ENCODE assay signal across 8 mouse cellular contexts in the genomic region with DNA sequence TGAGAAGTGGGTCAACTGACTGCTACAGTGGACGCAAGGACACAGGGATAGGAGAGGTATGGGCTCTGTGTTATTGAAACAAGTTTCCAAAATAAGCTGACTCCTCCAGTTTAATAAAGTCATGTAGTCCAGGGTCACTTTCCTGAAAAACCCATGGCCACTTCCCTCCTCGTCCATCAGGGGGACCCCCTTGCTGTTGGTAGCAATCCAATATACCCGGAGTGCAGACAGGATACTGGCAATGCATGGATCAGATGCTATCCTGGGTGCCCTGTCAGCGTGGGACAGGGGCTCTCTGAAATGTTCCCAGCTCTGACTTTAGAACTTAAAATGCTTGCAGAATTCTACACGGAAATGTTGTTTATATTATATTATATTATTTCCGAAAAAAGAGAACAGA. TPM values are rescaled to one million over a fixed set of nuclear protein-coding genes. Genes with fewer than 3 reads are reported as not detected.
DNase-seq lines count a peak whose midpoint lies in the region; ATAC-seq and TF ChIP-seq lines count a peak whose summit lies in the region.
"Had no signal": no experiment of that assay in that cellular context is flagged by ENCODE, and none has a peak within 500 bp of the region (broad histone marks: within the 10 kb centered on the region; RNA-seq: fewer than 3 reads in every experiment).

No protein-coding gene starts in this region.

- no peaks in the 10 kb centered on the region for H3K27me3 ChIP-seq in intestine, postnatal 0 days (replicated peaks; ENCODE audit: control insufficient read depth, insufficient read depth, low read length)
- H3K27me3 ChIP-seq in intestine, embryonic 16.5 days (replicated peaks; ENCODE audit: control insufficient read depth, insufficient read depth, low read length): no peaks in the 10 kb centered on the region
- no peaks in the 10 kb centered on the region for H3K27me3 ChIP-seq in midbrain, postnatal 0 days (ENCODE audit: insufficient read depth, low read length)
- H3K27me3 ChIP-seq in midbrain, embryonic 13.5 days: no peaks in the 10 kb centered on the region

- no peak overlapping the region for H3K27ac ChIP-seq in intestine, postnatal 0 days (ENCODE audit: low read depth, low read length)
- H3K27ac ChIP-seq in intestine, embryonic 16.5 days (ENCODE audit: low read length): no peak overlapping the region
- H3K27ac ChIP-seq in midbrain, postnatal 0 days (ENCODE audit: low read depth, low read length): no peak overlapping the region
- H3K27ac ChIP-seq in midbrain, embryonic 13.5 days: no peak overlapping the region
- H3K27ac ChIP-seq in cortical plate, adult 2 months (ENCODE audit: insufficient read depth, low read length): no peak overlapping the region

- TF ChIP-seq POLR2A in cortical plate, adult 2 months (IDR thresholded peaks at IDR 0.05; ENCODE audit: extremely low read depth, insufficient read depth, low read length): no peak

- H3K4me3 ChIP-seq in intestine, postnatal 0 days (ENCODE audit: low read depth, low read length): no peak overlapping the region
- no peak overlapping the region for H3K4me3 ChIP-seq in intestine, embryonic 16.5 days (ENCODE audit: low read length)
- H3K4me3 ChIP-seq in midbrain, postnatal 0 days (ENCODE audit: low read depth, low read length): no peak overlapping the region
- H3K4me3 ChIP-seq in midbrain, embryonic 13.5 days (replicated peaks): no peak overlapping the region
- no peak overlapping the region for H3K4me3 ChIP-seq in cortical plate, adult 2 months (ENCODE audit: insufficient read depth, low read length)

- H3K4me2 ChIP-seq in intestine, postnatal 0 days (replicated peaks; ENCODE audit: low read depth): no peak overlapping the region
- no peak overlapping the region for H3K4me2 ChIP-seq in intestine, embryonic 16.5 days (ENCODE audit: low read depth, low read length)
- H3K4me2 ChIP-seq in midbrain, postnatal 0 days (ENCODE audit: low read depth, low read length, poor library complexity, severe bottlenecking): no peak overlapping the region
- no peak overlapping the region for H3K4me2 ChIP-seq in midbrain, embryonic 13.5 days (replicated peaks)

- no peaks in the 10 kb centered on the region for H3K9me3 ChIP-seq in intestine, postnatal 0 days (ENCODE audit: control insufficient read depth)
- no peaks in the 10 kb centered on the region for H3K9me3 ChIP-seq in intestine, embryonic 16.5 days (ENCODE audit: control insufficient read depth, low read length)
- no peaks in the 10 kb centered on the region for H3K9me3 ChIP-seq in midbrain, postnatal 0 days (ENCODE audit: low read length)
- no peaks in the 10 kb centered on the region for H3K9me3 ChIP-seq in midbrain, embryonic 13.5 days

- no peak overlapping the region for H3K9ac ChIP-seq in intestine, postnatal 0 days (ENCODE audit: low read depth, low read length)
- H3K9ac ChIP-seq in intestine, embryonic 16.5 days (ENCODE audit: low read depth, low read length): no peak overlapping the region
- H3K9ac ChIP-seq in midbrain, postnatal 0 days (replicated peaks; ENCODE audit: low read length, poor library complexity, severe bottlenecking): no peak overlapping the region
- no peak overlapping the region for H3K9ac ChIP-seq in midbrain, embryonic 13.5 days (replicated peaks)

- DNase-seq in midbrain, postnatal 0 days (ENCODE audit: low spot score): peak; percentile 23
- DNase-seq in retina, postnatal 1 day: peak; percentile 50
- no peak for DNase-seq in thymus, adult 18-20 months
- DNase-seq: cerebellum, adult 9-11 months had no signal

- peaks cover 6% of the 10 kb centered on the region; the same call in 1 of the 2 replicates for H3K36me3 ChIP-seq in intestine, postnatal 0 days (ENCODE audit: control insufficient read depth, insufficient read depth)
- H3K36me3 ChIP-seq in intestine, embryonic 16.5 days (ENCODE audit: control insufficient read depth, insufficient read depth, low read length): no peaks in the 10 kb centered on the region
- H3K36me3 ChIP-seq in midbrain, postnatal 0 days (ENCODE audit: insufficient read depth, low read length): peaks cover 5% of the 10 kb centered on the region; the same call in 1 of the 2 replicates
- H3K36me3 ChIP-seq in midbrain, embryonic 13.5 days: peaks cover 12% of the 10 kb centered on the region; the same call in 1 of the 2 replicates

- peak; percentile 65 for TF ChIP-seq CTCF in intestine, postnatal 0 days (IDR thresholded peaks at IDR 0.05; ENCODE audit: low read depth)
- TF ChIP-seq CTCF in midbrain, postnatal 0 days (IDR thresholded peaks at IDR 0.05): peak; percentile 67
- TF ChIP-seq CTCF in cortical plate, adult 2 months (IDR thresholded peaks at IDR 0.05; ENCODE audit: extremely low read depth, insufficient read depth, low read length): peak; percentile 39; the same call in 1 of the 2 replicates

- no peak for ATAC-seq in intestine, postnatal 0 days
- ATAC-seq in intestine, embryonic 16.5 days: no peak
- no peak for ATAC-seq in midbrain, postnatal 0 days (ENCODE audit: low FRiP score)
- ATAC-seq in midbrain, embryonic 13.5 days: no peak

- 49% methylated on average over 6 of the region's 6 CpGs for WGBS in intestine, postnatal 0 days
- 43% methylated on average over 6 of the region's 6 CpGs for WGBS in intestine, embryonic 16.5 days
- whole genome bisulfite sequencing in midbrain, postnatal 0 days: 41% methylated on average over 6 of the region's 6 CpGs
- WGBS in midbrain, embryonic 13.5 days: 45% methylated on average over 6 of the region's 6 CpGs

- no peaks in the 10 kb centered on the region for H3K4me1 ChIP-seq in intestine, postnatal 0 days (replicated peaks; ENCODE audit: control insufficient read depth, insufficient read depth, low read length)
- H3K4me1 ChIP-seq in intestine, embryonic 16.5 days (ENCODE audit: control insufficient read depth, insufficient read depth, low read length): no peaks in the 10 kb centered on the region
- H3K4me1 ChIP-seq in midbrain, postnatal 0 days (ENCODE audit: insufficient read depth, low read length): no peaks in the 10 kb centered on the region
- H3K4me1 ChIP-seq in midbrain, embryonic 13.5 days (replicated peaks): no peaks in the 10 kb centered on the region
- H3K4me1 ChIP-seq in cortical plate, adult 2 months (ENCODE audit: control insufficient read depth, insufficient read depth, low read length): no peaks in the 10 kb centered on the region

RNA-seq across cellular contexts. Expression of gene Fryl, which starts 34.0 kb away (rescaled TPM):
- polyA plus RNA-seq in intestine, postnatal 0 days (2015; fragmentation: Nextera tagmentation; extraction: Ambion mirVana): 27.8 and 28.2 TPM in 2 replicates
- 22.1 and 22.6 TPM in 2 replicates for polyA plus RNA-seq in intestine, embryonic 16.5 days (2015; fragmentation: Nextera tagmentation; extraction: Ambion mirVana)
- total RNA-seq in midbrain, postnatal 0 days (2014; rRNA removed): 52.8 and 66.2 TPM in 2 replicates
- polyA plus RNA-seq in midbrain, postnatal 0 days (2015; fragmentation: Nextera tagmentation; extraction: Ambion mirVana): 17.7 and 23.8 TPM in 2 replicates
- 48.2 and 51.2 TPM in 2 replicates for polyA plus RNA-seq in midbrain, embryonic 13.5 days (2015; fragmentation: Nextera tagmentation; extraction: Ambion mirVana)
- 46.5 and 50.3 TPM in 2 replicates for polyA plus RNA-seq in cortical plate, adult 2 months (2012; rRNA removed)

Comparison
In these comparisons a context has a peak if more than half of its experiments do, and no peak if none do; other contexts are left out.
1. DNase-seq: peak in midbrain, postnatal 0 days (single experiment) and retina, postnatal 1 day (single experiment); none in thymus, adult 18-20 months (0 of 2).
2. Peak in every context shown above with its lines, with median percentiles within 50 percentile points of each other: CTCF ChIP-seq.